Mouse (Mus musculus) midbrain, postnatal 0 days (tissue): ENCODE measurements at regions not wholly inside any gene's neighbourhood (a gene's known extent, or its start where the extent isn't known, plus 50 kb on each side); places are given as distances from the start of the nearest gene placed in this dataset.

Experiments
- ATAC-seq: fragments of 200-750 bp; cut with Nextera tagmentation; 2 replicates; pipeline ENCODE4 v1.8.0; 2017; ENCODE audit warnings: moderate number of reproducible peaks, mild to moderate bottlenecking, moderate TSS enrichment, moderate library complexity; ENCODE audit not compliant: low FRiP score
- DNase-seq: peaks from one replicate; pipeline ENCODE4 v3.0.0-alpha.2; 2015; ENCODE audit warnings: low spot score
- H3K27ac ChIP-seq: fragments of 300-500 bp; sonication (generic); 2 replicates; pipeline ENCODE4 v1.5.1; 2014; ENCODE audit warnings: low read depth, mild to moderate bottlenecking, low read length, mixed read lengths
- H3K27me3 ChIP-seq: fragments of 300-500 bp; sonication (generic); 2 replicates; pipeline ENCODE4 v1.6.1; 2014; ENCODE audit warnings: low read length, control low read depth, mixed read lengths; ENCODE audit not compliant: insufficient read depth
- H3K36me3 ChIP-seq: fragments of 300-500 bp; sonication (generic); 2 replicates; pipeline ENCODE4 v1.6.1; 2014; ENCODE audit warnings: low read length, control low read depth, mixed read lengths; ENCODE audit not compliant: insufficient read depth
- H3K4me1 ChIP-seq: fragments of 300-500 bp; sonication (generic); 2 replicates; pipeline ENCODE4 v1.6.1; 2014; ENCODE audit warnings: mild to moderate bottlenecking, control low read depth, antibody characterized with exemption, low read length, mixed read lengths; ENCODE audit not compliant: insufficient read depth
- H3K4me2 ChIP-seq: fragments of 300-500 bp; sonication (generic); 2 replicates; pipeline ENCODE4 v1.6.1; 2014; ENCODE audit warnings: low read depth, mild to moderate bottlenecking, low read length, mixed read lengths; ENCODE audit not compliant: poor library complexity, severe bottlenecking
- H3K4me3 ChIP-seq: fragments of 300-500 bp; sonication (generic); 2 replicates; pipeline ENCODE4 v1.5.1; 2014; ENCODE audit warnings: low read depth, mild to moderate bottlenecking, low read length, moderate library complexity
- H3K9ac ChIP-seq: fragments of 300-500 bp; sonication (generic); replicated peaks from 2 replicates; pipeline ENCODE4 v1.6.1; 2014; ENCODE audit warnings: mild to moderate bottlenecking, low read length, moderate library complexity, mixed read lengths; ENCODE audit not compliant: poor library complexity, severe bottlenecking
- H3K9me3 ChIP-seq: fragments of 300-500 bp; sonication (generic); 2 replicates; pipeline ENCODE4 v1.6.1; 2016; ENCODE audit warnings: low read length, control low read depth
- CTCF ChIP-seq: IDR thresholded peaks from 2 replicates; pipeline ENCODE4 v1.5.1; 2016; ENCODE audit warnings: antibody characterized with exemption, mild to moderate bottlenecking
- WGBS: fragments of 180-500 bp; shearing (Covaris S2); extraction: QIAGEN DNeasy Blood & Tissue Kit; methylation state at CpG from one replicate; pipeline ENCODE4 v1.1.7; 2014; 5-methylcytosine and 5-hydroxymethylcytosine counted together

DNA sequence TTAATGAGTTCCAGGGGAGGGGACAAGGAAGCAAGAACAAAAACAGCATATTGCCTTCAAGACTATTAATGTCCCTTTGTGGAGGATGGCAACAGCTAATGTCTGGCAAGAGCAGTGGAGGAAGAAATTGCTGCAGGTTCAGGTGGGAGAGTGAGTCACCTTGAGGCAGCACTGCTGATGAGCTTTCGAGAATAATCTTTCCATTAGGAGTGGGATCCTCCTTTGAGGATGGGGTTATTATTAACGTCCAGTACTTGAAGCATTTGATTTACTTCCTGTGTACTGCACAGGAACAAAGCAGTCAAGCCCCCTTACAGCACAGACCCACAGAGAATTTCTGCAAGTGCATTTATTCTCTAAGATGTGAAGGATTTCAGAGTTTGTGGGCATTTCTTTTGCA is 671.2 kb upstream of the Stxbp6 start:
- ATAC-seq: no peak
- Histone ChIP-seq H3K4me1 (no peaks in the 10 kb centered on the region), H3K4me3 (no peak overlapping the region), H3K27ac (no peak overlapping the region), H3K9me3 (no peaks in the 10 kb centered on the region), H3K9ac (no peak overlapping the region), H3K36me3 (no peaks in the 10 kb centered on the region), H3K4me2 (no peak overlapping the region), H3K27me3 (no peaks in the 10 kb centered on the region)
- TF ChIP-seq CTCF: no peak
- WGBS: 38% methylated on average over 2 of the region's 2 CpGs
- DNase-seq: peak; percentile 19

DNA sequence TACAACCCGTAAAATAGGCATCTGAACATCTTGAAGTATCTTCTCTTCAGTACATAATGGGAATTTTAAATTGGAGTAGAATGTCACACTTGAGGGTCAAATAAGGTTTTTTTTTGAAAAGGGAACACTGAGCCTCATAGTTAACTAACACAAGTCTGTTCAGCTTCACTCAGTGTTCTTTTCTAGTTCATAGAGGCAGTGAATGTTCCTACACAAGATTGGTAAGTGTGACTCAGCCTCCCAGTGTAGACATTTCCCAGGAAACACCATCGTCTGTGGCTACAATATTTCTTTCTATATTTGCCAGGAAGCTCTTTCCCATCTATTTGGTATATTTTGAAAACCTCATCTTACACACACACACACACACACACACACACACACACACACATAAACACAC is 670.1 kb upstream of the Stxbp6 start:
- H3K9me3 ChIP-seq: no peaks in the 10 kb centered on the region
- ATAC-seq: no peak
- H3K27ac ChIP-seq: no peak overlapping the region
- DNase-seq: no peak
- no peaks in the 10 kb centered on the region for H3K27me3 ChIP-seq
- H3K4me1 ChIP-seq: no peaks in the 10 kb centered on the region
- H3K9ac ChIP-seq: no peak overlapping the region
- TF ChIP-seq CTCF: no peak
- 88% methylated on average over 2 of the region's 2 CpGs for WGBS
- no peak overlapping the region for H3K4me2 ChIP-seq
- no peak overlapping the region for H3K4me3 ChIP-seq
- H3K36me3 ChIP-seq: no peaks in the 10 kb centered on the region

DNA sequence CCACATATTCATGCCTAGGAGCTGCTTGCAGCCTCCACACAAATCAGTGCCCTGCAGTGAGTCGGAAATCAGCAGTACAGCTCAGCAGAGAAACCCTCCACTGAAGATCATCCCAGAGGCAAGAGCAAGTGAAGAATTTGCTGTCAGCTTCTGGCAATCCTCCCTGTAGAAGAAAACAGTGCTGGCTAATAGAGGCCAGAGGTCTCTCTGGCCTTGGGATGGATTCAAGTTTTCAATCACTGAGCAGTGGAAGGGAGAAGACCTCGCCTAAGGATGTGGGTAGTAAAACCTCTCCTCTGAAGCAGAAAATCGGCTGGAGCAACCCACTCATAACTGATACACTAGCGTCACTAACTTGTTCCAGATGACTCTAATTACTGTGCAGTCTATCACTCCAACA is 659.2 kb upstream of the Stxbp6 start:
- Histone ChIP-seq H3K27me3 (no peaks in the 10 kb centered on the region), H3K36me3 (no peaks in the 10 kb centered on the region), H3K4me3 (no peak overlapping the region), H3K9me3 (no peaks in the 10 kb centered on the region), H3K9ac (no peak overlapping the region), H3K4me2 (no peak overlapping the region), H3K4me1 (no peaks in the 10 kb centered on the region), H3K27ac (no peak overlapping the region)
- ATAC-seq (no peak), DNase-seq (peak; percentile 21)
- 65% methylated on average over 4 of the region's 4 CpGs for WGBS
- TF ChIP-seq CTCF: no peak

DNA sequence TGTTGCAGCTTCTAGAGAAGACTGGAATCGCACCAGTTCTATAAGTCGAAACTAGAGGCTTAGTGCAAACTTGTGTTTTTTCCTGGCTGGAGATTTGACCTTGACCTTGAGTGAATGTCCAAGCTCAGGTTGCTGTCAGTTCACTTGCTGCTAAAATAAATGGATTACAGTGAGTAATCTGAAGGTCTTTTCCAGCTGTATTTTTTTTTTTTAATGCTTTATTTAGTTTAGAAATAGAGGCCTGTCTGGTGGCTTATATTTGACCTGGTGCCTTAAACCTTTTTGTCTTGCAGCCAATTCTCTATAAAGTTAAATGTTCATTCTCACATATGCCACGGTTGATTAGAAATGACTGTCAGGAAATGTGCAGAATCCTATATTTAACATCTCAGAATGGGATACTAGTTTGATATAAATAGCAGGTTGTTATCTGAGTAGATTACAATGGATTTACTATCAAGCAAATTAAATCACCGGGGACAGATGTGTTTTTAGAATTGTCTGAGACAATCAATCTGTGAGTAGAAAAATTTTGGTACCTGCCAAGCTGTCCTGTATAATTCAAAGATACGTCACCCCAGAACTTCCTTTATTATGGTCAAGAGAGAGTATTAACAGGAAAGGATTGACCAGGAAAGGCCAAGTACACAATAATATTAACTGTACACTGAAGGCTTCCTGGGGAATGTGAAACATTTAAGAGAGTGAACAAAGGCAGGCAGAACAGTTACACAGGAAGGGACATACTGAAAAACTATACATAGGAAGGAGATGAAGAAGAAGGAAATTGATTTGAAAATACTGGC is 650.3 kb upstream of the Stxbp6 start:
- ATAC-seq: no peak
- WGBS: 78% methylated on average over 5 of the region's 5 CpGs
- no peak overlapping the region for H3K4me2 ChIP-seq

DNA sequence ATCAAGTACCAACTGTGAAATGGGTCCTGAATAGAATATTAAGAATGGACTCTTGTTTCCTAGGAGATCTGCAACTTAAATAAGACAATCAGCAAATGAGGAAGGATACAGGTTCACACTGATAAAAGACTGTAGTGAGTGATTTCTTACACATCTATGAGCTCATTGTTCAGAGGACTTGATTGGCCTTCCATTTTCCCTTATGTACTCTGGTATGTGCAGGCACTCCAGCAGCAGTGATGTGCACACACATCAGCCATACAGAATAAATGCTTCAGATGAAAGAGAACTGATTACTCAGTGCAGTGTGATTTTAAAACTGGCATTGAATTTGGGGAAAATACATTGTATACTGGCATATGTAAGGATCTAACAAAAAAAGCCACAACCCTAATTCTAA is 636.8 kb upstream of the Stxbp6 start:
- no peak for ATAC-seq
- Histone ChIP-seq H3K4me1 (no peaks in the 10 kb centered on the region), H3K9me3 (no peaks in the 10 kb centered on the region), H3K4me2 (no peak overlapping the region), H3K4me3 (no peak overlapping the region), H3K27ac (no peak overlapping the region), H3K9ac (no peak overlapping the region), H3K36me3 (no peaks in the 10 kb centered on the region), H3K27me3 (no peaks in the 10 kb centered on the region)
- TF ChIP-seq CTCF: no peak
- DNase-seq: no peak

More for the DNA sequence above, 650.3 kb upstream of the Stxbp6 start:
- no peak for DNase-seq
- TF ChIP-seq CTCF: no peak
- no peaks in the 10 kb centered on the region for H3K4me1 ChIP-seq
- H3K36me3 ChIP-seq: no peaks in the 10 kb centered on the region
- no peak overlapping the region for H3K4me3 ChIP-seq
- no peak overlapping the region for H3K27ac ChIP-seq
- no peaks in the 10 kb centered on the region for H3K9me3 ChIP-seq
- no peaks in the 10 kb centered on the region for H3K27me3 ChIP-seq
- no peak overlapping the region for H3K9ac ChIP-seq

DNA sequence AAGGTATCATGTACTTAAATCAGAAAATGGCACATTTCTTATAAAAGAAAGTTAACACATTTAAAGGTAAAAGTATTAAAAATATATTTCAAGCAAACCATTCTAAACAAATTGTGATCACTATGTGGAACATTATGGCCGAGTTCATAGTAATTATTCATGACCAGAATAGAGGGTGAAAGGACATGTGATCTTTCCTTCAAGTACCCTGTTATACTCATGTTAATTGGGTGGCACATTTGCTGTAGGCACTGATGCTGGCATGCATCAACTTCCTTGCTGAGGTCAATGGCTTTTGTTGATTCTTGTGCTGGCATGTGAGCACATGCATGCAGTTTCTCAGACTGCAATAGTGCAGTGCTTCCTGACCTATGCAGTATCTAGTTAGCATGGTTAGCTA is 636.3 kb upstream of the Stxbp6 start:
- TF ChIP-seq CTCF: no peak
- no peaks in the 10 kb centered on the region for H3K9me3 ChIP-seq
- no peaks in the 10 kb centered on the region for H3K36me3 ChIP-seq
- H3K4me1 ChIP-seq: no peaks in the 10 kb centered on the region
- DNase-seq (no peak), ATAC-seq (no peak)
- H3K4me3 ChIP-seq: no peak overlapping the region
- 71% methylated on average over 1 of the region's 1 CpGs for WGBS
- no peaks in the 10 kb centered on the region for H3K27me3 ChIP-seq
- no peak overlapping the region for H3K27ac ChIP-seq
- H3K4me2 ChIP-seq: no peak overlapping the region
- no peak overlapping the region for H3K9ac ChIP-seq
